Mouse (Mus musculus): ENCODE data around the gene Rag2.

The Rag2 gene

DNA sequence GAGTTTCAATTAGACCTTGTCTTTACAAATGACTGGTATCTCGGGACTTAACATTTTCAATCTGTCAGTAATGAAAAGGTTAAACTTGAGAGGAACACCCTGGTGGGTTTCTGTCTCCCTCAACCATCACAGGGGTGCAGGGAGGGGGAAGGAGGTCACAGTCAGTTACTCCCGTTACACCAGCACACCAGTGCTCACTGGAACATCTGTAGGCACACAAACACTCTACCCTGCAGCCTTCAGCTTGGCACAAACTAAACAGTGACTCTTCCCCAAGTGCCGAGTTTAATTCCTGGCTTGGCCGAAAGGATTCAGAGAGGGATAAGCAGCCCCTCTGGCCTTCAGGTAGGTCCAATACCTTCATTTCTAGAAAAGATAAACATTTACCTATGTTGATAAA is at the start of gene Rag2:
Gene Rag2 (plus strand): TSS at position 193 of the 400 bp plus-strand sequence.
- DNase-seq: no peak

- no peak for DNase-seq
Observed at GRCm38 (mm10) chr2:101577243-101577642, 47.3 kb upstream of the Rag2 start.

DNA sequence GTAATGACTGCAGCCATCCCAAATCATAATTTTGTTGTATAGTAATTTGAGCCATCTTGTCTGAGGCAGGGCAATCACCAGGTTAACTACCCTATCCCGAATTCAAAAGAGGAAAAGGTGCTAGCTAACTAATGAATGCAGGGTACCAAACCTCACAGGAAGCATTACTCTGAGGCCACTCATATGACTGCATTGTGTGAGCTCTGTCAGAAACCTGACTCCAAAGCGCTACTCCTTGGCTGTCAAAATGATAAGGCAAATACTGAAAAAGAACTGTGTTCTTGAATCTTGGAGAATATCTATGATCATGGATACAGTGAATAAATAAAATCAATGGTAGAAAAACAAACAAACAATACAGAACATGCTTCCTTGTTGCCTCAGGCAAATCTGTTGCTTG is 44.5 kb upstream of the Rag2 start:
- no peak for DNase-seq

DNA sequence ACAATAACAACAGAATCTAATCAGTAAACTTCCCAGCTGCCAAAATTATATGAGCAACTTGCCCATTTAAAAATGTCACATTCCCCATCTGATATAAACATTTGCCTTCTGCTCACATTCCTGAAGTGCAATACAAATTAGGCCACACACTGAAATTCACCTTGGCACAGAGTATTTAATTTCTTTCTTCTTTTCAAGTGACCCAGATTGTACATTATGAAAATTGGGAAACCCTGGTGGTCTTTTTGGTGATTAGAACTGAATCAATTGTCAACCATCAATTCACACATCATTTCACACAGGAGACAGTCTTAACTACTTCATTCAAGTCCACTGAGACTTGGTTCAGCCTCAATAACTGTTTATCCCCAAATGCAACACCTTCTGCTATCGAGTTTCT is 44.1 kb upstream of the Rag2 start:
- DNase-seq: no peak

DNA sequence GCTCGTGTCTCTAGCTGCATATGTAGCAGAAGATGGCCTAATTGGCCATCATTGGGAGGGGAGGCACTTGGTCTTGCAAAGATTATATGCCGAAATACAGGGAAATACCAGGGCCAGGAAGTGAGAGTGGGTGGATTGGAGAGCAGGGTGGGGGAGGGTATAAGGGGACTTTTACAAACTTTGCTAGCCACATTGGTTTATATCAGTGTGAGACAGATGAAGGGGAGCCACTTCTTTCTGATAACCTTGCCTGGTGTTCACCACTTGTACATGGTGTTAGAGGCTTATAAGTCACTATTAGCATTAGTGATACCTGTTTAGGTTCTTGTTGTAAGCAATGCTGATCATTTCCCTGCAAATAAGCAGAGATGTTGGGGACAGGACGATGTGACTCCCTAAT is 43.5 kb upstream of the Rag2 start:
- DNase-seq: no peak

DNA sequence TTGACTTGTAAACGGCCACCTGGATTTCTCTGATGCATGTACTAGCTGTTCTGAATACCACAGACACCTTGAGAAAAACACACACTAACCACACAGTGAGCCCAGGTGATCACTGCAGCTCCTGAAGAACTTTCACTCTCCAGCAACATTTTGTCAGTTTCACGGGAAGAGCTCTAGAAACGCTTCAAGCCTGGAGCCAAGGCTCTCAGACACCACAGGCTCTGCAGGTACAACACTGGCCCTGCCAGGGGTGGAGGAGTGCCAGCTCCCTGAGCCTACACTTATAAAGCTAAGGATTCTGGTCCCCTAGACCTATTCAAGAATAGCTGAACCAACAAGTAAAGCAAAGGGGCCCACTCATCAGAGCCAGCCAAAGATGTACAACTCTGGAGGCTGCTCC is 43.1 kb upstream of the Rag2 start:
- no peak for DNase-seq

DNA sequence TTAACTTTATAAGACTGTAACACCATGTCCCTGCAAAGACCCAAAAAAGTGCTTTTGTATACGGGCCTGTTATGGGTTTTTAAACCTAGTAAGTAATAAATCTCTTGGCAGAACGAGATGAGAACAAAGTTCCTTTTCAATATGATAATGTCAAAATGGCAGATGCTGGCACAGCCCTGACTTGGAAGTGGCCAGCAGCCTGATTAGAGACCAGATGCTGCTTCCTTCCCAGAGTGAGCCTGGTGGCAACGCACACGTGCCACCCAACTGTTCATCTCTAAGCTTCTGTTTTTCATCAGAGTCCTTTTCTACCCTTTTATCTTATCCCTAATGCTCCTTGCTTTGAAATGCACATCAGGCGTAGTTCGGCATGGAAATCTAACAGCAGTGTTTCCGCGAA is 33.2 kb upstream of the Rag2 start:
- no peak for DNase-seq

- no peak for DNase-seq
Observed at GRCm38 (mm10) chr2:101592023-101592841, 32.3 kb upstream of the Rag2 start.

- DNase-seq: no peak
Observed at GRCm38 (mm10) chr2:101592886-101593285, 31.6 kb upstream of the Rag2 start.

DNA sequence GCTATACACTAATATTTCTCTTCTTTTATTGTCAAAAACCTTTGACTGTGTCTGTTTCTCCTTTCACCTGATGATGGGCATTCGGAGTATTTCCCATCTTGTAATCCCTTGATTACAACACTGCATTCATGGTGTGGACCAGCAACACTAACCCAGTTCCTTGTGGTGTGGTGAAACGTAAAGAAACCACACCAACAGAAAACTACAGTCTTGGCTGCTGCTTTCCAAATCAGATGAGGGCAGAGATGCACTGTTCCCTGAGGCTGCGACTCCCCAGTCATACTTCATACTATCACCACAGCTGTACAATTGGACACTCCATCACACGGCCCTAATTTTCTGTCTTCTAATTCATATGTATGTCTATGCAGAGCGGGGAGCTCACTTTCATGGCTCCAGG is 29.8 kb upstream of the Rag2 start:
- no peak for DNase-seq

DNA sequence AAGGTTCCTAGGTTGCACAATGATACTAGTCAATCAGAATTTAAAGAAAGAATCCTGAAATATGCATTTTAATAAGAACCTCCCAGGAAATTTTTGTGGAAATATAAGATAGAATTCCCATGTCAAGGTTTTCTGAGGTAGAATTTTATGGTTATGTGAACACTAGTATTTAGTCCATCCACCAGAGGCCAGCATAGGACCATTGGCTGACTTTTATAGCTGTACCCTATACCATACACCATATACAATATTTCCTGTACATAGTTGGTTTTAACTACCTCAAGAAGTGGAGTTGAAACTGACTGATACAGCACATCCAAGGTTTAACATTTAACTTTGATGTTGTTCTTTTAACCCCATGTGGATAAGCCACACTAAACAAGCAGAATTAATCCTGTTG is 27.3 kb upstream of the Rag2 start:
- no peak for DNase-seq

GRCm38 (mm10) chr2:101598190-101599181 is 26.0 kb upstream of the Rag2 start:
- DNase-seq: no peak

- peak; percentile 37 for DNase-seq
Observed at GRCm38 (mm10) chr2:101600703-101601102, 23.8 kb upstream of the Rag2 start.

DNA sequence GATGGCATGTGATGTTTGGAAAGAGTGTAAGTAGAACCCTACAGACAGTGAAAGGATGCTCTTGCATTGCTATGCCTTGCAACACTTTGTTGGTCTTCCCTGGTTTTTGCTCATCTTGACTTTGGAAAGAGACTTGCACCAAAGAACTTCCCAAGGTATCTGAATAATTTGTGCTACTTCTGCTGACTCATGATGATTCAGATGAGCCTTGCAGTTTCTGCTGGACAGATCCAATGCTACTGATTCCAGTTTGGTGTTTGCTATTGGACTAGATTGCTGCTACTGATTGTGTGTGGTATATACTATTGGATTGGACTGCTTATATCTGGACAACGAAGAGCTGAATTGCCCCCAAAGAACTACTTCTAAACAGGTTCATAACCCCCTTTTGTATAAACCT is 21.4 kb upstream of the Rag2 start:
- DNase-seq: no peak

- no peak for DNase-seq
Observed at GRCm38 (mm10) chr2:101608232-101608894, 16.2 kb upstream of the Rag2 start.

DNA sequence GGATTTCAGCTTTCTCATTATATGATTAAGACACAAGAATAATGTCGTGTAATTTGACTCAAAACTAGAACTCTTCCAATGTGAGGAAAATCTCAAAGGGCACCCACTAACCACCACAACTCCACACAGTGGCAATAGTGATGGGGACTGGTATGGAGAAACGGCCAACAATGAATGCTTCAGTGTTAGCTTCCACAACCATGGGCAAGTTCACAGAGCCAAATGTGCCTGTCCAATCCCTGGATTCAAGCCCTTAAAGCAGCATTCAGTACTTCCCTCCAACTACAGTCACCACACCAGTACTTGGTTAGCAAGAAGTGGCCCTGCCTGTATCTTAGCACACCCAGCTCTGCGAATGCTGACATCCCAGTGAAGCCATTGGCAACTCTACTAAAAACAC is 13.7 kb upstream of the Rag2 start:
- DNase-seq: no peak

- no peak for DNase-seq
Observed at GRCm38 (mm10) chr2:101615464-101616305, 8.8 kb upstream of the Rag2 start.

DNA sequence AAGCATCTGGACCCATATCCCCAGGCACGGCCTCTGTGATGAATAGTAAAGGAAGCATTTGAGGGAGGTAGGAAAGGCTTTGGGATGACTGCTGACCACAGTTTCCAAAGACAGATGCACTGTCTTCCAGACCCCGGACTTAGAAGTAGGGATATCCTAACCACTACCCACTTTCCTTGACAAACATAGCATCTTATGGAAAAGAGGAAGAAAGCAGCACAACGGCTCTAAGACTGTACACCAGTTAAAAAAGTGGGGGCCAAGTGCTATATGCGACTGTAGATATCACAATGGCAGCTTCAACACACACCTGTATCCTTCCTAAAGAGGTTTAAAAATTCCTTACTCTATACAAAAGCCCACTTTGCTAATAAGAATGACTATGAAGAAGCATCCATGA is 6.1 kb upstream of the Rag2 start:
- DNase-seq: no peak

DNA sequence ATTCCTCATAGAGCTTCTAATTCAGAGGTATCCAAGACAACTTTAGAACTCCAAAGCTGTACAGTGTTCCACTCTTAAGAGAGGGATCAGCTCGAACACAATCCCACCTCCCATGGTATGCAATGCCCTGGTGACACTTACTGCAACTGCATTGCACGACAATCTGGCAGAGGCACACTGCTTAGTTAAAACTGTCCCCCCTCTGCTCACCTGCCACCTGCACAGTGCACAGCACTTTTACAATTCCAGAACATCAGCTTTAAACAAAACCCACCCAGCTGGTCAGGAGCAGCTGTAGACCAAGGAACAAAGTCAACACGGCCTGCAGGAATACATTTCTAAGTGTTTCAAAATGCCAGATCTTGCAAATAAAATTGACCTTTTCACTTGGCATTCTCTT is 3.6 kb upstream of the Rag2 start:
- no peak for DNase-seq

DNA sequence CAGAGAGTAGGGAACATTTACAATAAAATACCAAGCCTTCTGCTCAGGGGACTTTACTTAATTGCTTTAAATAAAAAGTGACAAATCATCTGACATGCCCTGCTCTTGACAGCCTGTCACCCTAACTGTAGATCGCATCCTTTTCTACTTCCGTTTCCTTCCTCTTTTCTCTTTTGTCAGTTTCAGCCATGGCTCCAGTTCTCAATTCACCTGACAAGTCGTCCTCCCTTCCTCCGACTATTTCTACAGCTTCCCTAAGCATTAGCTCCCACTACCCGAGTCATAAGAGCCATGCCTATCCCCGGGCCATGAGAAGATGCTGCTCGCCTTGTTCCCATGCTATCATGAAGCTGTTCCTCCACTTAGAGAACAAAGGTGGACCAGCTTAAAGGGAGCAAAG is 2.9 kb upstream of the Rag2 start:
- no peak for DNase-seq

- DNase-seq: no peak
Observed at GRCm38 (mm10) chr2:101623042-101623441, 1.5 kb upstream of the Rag2 start.

GRCm38 (mm10) chr2:101624011-101624410 is 507 bp upstream of the Rag2 start:
- DNase-seq: no peak
